Mouse (Mus musculus): Measurements from ENCODE around the gene Ins2.
A peak's percentile ranks its signal among the peaks of the same experiment; 100 is the strongest.

Gene Ins2

GRCm38 (mm10) chr7:142743281-142743680 is at the start of gene Ins2:
Gene Ins2, minus strand, starts transcription at chr7:142743381.
- DNase-seq (ENCODE audit: low spot score), result no peak

GRCm38 (mm10) chr7:142792650-142793275 is 49.6 kb upstream of the Ins2 start:
- DNase-seq (ENCODE audit: low spot score), result no peak

GRCm38 (mm10) chr7:142789667-142790066 is 46.5 kb upstream of the Ins2 start:
- no peak for DNase-seq (ENCODE audit: low spot score)

DNA sequence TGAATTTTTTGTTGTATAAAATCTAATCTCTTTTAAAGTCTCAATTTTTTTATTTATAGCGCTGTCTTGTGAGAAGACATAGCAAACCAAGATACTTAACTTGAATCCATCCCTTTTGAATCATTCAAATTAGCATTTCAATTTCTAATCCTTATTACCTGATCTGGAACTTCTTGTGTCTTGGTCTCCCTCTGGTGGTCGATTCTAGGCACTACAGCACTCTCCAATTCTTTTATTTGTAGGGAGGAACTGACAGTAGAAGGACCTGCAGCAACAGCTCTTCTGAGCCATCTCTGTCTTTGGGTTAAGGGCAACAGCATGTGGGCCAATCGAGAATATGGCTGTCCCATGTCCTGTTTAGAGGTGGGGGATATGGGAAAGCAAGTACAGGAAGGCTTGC is 5.4 kb downstream of the Ins2 start:
- peak; percentile 8 for DNase-seq (ENCODE audit: low spot score)

DNA sequence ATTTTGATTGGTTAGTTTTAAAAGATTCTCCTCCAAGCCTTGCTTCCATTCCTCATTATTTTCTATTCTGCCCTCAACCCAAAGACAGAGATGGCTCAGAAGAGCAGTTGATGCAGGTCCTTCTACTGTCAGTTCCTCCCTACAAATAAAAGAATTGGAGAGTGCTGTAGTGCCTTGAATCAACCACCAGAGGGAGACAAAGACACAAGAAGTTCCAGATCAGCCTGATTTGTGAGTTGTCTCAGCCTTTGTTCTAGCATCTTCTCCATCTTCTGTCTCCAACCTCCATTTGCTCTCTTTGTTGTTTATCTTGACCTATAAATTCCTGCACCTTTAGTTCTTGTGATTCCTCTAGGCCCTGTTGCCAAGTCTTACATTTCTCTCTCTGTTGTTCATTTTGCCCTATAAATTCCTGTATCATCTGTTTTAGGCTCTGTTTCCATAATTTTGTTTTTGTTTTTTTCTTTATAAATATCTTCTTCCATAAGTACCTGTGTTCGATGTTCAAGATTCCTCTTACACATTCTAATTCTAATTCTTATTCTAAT is 6.2 kb downstream of the Ins2 start:
- peak; percentile 13 for DNase-seq (ENCODE audit: low spot score)

- no peak for DNase-seq (ENCODE audit: low spot score)
Observed at GRCm38 (mm10) chr7:142725973-142726372, 17.2 kb downstream of the Ins2 start.

GRCm38 (mm10) chr7:142720725-142721124 is 22.5 kb downstream of the Ins2 start:
- DNase-seq (ENCODE audit: low spot score), result no peak

DNA sequence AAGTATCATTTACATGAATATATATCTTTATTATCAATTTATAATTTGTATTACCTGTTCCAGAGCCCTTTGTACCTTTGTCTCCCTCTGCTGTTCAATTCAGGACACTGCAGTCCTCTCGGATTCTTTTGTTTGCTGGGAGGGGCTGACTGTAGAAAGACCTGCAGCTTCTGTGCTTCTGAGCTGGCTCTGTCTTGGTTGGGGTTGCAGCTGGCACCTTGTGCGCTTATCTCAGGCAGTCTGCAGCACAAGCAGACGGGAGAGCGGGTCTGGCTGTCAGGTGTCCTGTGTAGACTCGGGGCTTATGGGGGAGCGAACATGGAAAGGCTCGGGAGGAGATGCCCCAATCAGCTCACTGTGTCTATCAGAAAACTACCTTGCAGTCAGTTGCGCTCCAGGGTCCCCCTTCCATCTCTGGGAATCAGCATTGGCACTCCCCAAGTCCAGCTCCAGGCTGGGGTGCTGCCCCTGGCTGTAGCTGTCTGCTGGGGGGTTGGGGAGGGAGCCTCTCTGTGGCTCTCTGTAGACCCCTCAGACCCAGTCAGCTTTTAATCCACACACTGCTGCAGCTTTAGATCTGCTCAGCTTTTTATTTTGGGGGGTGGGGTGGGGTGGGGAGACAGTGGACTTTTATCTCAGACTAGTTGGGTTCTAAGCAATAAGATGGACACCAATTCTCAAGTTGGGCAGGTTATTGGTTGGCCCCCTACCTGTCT is 28.2 kb downstream of the Ins2 start:
- DNase-seq (ENCODE audit: low spot score), result no peak

- DNase-seq (ENCODE audit: low spot score), result no peak
Observed at GRCm38 (mm10) chr7:142706873-142707272, 36.3 kb downstream of the Ins2 start.

- DNase-seq (ENCODE audit: low spot score), result no peak
Observed at GRCm38 (mm10) chr7:142699334-142699860, 43.8 kb downstream of the Ins2 start.

DNA sequence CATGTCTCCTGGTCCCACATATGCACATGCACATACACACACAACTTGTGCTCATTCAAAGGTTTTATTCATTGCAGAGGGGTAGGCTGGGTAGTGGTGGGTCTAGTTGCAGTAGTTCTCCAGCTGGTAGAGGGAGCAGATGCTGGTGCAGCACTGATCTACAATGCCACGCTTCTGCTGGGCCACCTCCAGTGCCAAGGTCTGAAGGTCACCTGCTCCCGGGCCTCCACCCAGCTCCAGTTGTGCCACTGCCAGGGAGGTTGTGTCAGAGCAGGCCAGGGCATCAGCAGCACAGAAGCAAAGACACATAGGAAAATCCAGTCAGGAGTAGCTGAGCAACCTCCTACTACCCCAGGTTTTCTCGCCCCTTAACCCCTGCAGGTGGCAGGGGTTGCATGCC is 64.6 kb downstream of the Ins2 start:
- no peak for DNase-seq (ENCODE audit: low spot score)

GRCm38 (mm10) chr7:142675644-142676043 is 67.5 kb downstream of the Ins2 start:
- no peak for DNase-seq (ENCODE audit: low spot score)

DNA sequence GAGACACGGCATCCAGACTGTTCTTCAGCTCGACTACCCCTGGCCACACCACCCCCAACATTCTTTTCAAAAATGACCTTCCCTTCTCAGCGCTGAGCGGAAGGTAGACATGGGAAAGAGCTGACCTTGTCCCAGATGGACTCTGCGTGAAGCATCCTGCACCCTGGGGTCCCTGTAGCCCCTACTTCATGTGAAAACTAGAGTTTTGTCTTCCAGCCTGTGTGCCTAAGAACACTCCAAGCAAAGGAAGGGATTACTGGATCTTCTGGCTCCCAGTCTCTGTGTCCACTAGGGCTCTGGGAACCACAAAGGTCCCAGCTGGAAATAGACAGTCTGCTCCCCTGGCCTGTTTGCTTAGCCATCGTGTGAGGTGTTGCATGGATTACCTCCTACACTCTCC is 68.0 kb downstream of the Ins2 start:
- no peak for DNase-seq (ENCODE audit: low spot score)

DNA sequence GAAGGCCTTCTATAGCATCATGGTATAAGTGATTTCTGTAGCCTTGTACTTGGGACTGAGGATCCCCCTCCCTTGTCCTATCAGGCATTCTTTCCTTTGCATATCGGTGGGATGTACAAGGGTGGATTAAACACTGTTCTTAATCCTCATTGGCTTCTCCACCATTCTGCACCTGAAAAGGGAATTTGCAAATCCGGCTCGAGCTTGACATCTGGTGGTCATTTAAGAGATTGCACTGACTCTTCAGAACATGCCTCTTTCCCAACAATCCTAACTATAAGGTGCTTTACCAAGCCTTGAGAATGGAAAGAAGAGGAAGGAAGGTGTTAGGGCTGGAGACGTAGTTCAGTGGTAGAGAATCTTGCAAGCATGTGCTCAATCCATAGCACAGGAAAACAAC is 71.1 kb downstream of the Ins2 start:
- DNase-seq (ENCODE audit: low spot score), result no peak

DNA sequence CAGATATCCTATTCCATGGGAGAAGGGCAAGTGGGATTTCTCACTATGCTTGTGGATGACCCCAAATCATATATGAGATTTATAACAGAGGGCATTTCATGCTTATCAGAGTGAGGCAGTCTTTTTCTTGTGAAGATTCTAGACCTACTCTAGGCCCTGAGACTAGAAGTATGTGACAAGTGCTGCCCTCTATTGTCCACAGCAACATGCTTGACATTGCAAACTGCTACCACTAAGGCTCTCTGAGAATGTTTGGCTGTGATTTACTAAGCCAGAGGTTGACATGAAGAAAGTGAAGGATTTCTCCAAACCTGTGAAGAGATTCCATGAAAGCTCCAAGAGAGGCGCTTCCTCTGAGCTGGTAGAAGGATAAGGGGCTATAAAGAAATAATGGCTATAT is 72.1 kb downstream of the Ins2 start:
- no peak for DNase-seq (ENCODE audit: low spot score)

DNA sequence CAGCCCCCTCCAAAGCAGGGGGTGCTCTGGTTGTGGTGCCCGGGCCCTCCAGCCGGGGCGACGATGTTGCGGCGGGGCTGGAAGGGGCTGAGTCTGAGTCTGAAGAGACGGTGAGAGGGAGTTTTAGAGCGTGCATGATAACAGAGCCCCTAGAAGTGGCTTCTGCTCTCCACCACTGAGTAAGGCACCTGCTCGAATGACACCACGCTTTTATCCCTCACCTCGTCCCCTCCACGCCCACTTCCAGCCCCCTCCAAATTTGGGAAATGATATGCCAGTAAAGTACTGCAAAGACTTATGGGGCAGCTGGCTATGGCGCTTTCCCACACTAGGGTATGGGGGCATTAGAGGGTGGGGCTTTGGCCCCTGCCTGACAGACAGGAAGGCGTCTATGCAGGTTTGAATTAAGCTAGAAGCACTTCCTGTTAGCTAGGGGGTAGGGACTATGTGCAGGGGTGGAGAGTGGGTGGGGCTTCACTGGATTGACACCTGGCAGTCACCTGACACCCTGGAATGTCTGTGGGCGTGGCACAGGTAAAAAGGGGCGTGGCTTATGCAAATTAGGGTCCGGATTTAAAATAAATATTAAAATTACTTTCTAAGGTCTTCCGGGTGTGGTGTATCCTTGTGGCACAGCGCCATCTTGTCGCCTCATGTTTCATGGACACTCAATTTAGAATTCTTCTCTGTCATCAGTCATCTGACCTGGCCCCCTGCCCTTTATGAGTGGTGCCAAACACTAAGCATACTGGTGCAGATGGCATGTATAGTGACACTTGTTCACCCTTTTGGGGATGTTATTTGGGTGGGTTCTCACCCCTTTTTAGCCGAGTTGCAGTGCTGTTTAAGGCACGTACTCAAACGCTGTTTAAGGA is 73.2 kb downstream of the Ins2 start, which contains the start of gene Gm49394:
TSS of gene Gm49394 (minus strand) at position 192 of the 875 bp plus-strand sequence.
- no peak for DNase-seq (ENCODE audit: low spot score)

GRCm38 (mm10) chr7:142668328-142668727 is 74.9 kb downstream of the Ins2 start:
- DNase-seq (ENCODE audit: low spot score), result no peak

GRCm38 (mm10) chr7:142667521-142667920 is 75.7 kb downstream of the Ins2 start:
- no peak for DNase-seq (ENCODE audit: low spot score)

DNA sequence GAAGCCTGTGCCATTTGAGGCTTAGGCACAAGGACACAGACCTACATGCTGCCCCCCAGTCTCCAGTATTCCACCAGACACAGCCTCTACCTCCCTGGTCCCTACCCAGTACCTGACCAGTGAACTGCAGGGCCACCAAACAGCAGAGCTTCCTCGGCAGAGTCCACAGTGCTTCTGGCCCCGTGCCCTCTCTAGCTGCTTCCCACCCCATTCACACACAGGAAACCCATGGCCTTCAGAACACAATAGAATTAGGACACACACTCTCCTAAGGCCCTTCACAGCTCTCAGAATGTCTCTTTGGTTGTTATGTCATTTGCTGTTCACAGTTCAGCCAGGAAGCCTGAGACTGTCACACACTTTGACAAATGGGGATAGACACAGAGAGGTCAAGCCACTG is 76.5 kb downstream of the Ins2 start, which contains the start of gene Igf2:
TSS of gene Igf2 (minus strand) at position 158 of the 400 bp plus-strand sequence.
- DNase-seq (ENCODE audit: low spot score), result no peak

DNA sequence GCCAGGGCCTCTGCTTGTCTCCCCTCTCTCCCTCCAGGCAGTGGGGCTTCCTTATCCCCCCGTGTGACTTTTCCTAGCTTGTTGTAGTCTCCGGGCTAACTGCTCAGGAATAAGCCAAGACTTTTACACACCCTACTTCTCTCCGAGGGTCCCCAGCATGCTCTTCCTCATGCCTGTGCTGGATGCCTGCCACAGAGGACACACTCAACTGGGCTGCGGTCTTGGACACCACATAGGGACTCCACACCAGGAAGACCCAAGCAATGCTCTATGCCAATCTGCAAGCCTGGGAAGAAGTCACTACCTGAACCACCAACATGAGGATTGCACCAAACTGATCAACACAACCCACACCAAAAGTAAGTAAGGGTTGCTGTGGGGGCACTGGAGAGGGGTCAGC is 77.1 kb downstream of the Ins2 start:
- DNase-seq (ENCODE audit: low spot score), result no peak

- no peak for DNase-seq (ENCODE audit: low spot score)
Observed at GRCm38 (mm10) chr7:142665364-142665763, 77.8 kb downstream of the Ins2 start.

DNA sequence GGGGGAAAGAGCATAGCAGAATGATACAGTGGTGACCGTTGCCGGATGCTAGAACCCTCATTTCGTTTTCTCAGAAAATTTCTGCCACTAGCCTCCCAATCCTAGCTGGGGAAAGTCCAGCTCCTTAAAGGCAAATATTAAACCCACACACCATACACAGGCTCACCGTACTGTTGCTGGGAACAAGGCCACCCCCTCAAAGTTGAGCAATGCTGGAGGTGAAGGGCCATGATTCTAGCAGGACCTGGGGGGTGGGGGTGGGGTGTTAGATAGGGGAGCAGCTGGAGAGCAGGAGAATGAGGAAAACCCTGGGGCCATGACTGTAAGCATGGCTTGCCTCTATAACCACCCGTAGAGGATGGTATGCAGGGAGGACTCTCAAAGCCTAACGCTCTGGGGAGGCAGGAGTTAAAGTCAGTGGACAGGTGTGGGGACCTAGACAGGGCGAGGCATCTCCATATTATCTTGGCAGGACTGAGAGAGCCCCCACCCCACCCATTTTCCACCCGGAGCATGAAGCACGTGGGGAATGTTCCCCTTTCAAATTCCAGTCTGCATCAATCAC is 78.6 kb downstream of the Ins2 start:
- DNase-seq (ENCODE audit: low spot score), result no peak

All from testis, postnatal 14 days (tissue).